Mouse (Mus musculus) erythroblast, embryonic 14.5 days (primary cell): ENCODE results near the gene Sulf2. TPM values are rescaled to one million over a fixed set of nuclear protein-coding genes. Genes with fewer than 3 reads are reported as not detected.

Source experiments
- H3K27me3 ChIP-seq: 2 replicates; pipeline ENCODE4 v1.6.1; 2012; ENCODE audit warnings: inconsistent platforms; ENCODE audit not compliant: control insufficient read depth
- H3K36me3 ChIP-seq: 2 replicates; pipeline ENCODE4 v1.6.1; 2012; ENCODE audit warnings: mild to moderate bottlenecking, inconsistent platforms; ENCODE audit not compliant: control insufficient read depth
- H3K4me1 ChIP-seq: 2 replicates; pipeline ENCODE4 v1.6.1; 2012; ENCODE audit warnings: inconsistent platforms; ENCODE audit not compliant: control insufficient read depth
- H3K4me3 ChIP-seq: replicated peaks from 2 replicates; pipeline ENCODE3; 2012; ENCODE audit warnings: moderate library complexity, mild to moderate bottlenecking, inconsistent platforms
- H3K9me3 ChIP-seq: 2 replicates; pipeline ENCODE4 v1.6.1; 2012; ENCODE audit warnings: low read length, inconsistent platforms, mixed read lengths; ENCODE audit not compliant: control insufficient read depth
- GATA1 ChIP-seq: IDR thresholded peaks from 2 replicates; pipeline ENCODE4 v1.6.1; 2012; ENCODE audit warnings: low read length, inconsistent platforms, mixed read lengths
- TAL1 ChIP-seq: IDR thresholded peaks from 3 replicates; pipeline ENCODE4 v1.6.1; 2012; ENCODE audit warnings: low read length, inconsistent platforms, mixed read lengths
- polyA plus RNA-seq: library from polyadenylated mRNA; stranded (reverse); fragments of >175 nt; gene quantifications from 2 replicates; pipeline ENCODE4 v1.2.3, GENCODE M21; 2012

Gene Sulf2
- polyA plus RNA-seq, 1 experiment: 0.01 TPM

DNA sequence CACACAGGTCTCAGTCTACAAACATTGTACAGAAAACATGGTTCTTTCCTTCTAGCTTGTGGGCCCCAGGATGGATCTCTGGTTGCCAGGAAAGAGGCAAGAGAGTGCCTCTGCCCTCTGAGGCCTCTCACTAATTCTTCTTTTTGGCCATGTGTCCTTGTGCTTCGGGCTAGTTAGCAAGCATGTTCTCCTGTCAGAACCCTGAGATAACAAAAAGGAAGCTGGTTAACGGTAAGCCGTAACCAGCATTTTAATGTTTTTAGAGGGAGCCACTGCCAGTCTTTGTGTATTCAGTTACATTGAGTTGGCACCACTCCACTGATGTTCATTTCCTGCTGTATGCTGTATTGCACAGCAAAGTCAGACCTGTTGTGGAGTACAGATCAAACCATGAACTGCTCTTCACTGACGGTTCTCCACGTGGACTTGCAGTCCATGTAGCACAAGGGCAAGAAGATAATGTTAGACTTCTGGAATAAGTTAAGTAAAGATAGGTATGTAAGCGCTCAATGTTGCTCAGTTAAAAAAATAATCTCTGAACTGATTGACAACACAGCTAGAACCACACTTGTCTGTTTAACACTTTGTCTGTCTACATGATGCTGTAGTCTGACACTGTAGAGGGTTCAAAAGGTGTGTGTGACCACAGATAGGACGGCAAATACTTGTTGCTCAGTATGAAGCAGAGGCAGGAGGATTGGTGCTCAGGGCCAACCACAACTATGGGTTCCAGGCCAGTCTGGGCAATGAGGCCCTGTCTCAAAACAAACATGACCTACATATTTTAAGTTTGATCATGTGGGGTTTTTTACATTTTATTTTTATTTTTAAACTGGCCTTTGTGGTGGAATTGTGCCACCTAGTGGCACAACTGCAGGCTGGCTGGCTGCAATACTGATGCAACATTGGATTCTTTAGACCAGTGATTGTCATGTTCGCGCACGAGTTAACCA lies 109.6 kb downstream of the Sulf2 start:
- no peaks in the 10 kb centered on the region for H3K36me3 ChIP-seq
- no peaks in the 10 kb centered on the region for H3K9me3 ChIP-seq
- TF ChIP-seq GATA1 (no peak), TAL1 (no peak)
- H3K4me1 ChIP-seq: no peaks in the 10 kb centered on the region; the same call in 1 of the 2 replicates
- peaks cover 2% of the 10 kb centered on the region; the same call in 1 of the 2 replicates for H3K27me3 ChIP-seq
- no peak overlapping the region for H3K4me3 ChIP-seq

GRCm38 (mm10) chr2:166045006-166045405 lies 110.5 kb downstream of the Sulf2 start:
- no peaks in the 10 kb centered on the region for H3K36me3 ChIP-seq
- no peaks in the 10 kb centered on the region for H3K9me3 ChIP-seq
- peaks cover 2% of the 10 kb centered on the region; the same call in 1 of the 2 replicates for H3K27me3 ChIP-seq
- TF ChIP-seq GATA1 (no peak), TAL1 (no peak)
- no peak overlapping the region for H3K4me3 ChIP-seq
- H3K4me1 ChIP-seq: no peaks in the 10 kb centered on the region; the same call in 1 of the 2 replicates

- Histone ChIP-seq H3K4me1 (no peaks in the 10 kb centered on the region; the same call in 1 of the 2 replicates), H3K4me3 (no peak overlapping the region), H3K9me3 (no peaks in the 10 kb centered on the region), H3K36me3 (no peaks in the 10 kb centered on the region), H3K27me3 (peaks cover 2% of the 10 kb centered on the region; the same call in 1 of the 2 replicates)
- TF ChIP-seq GATA1 (no peak), TAL1 (no peak)
Measured at GRCm38 (mm10) chr2:166042542-166042941, 112.9 kb downstream of the Sulf2 start.

DNA sequence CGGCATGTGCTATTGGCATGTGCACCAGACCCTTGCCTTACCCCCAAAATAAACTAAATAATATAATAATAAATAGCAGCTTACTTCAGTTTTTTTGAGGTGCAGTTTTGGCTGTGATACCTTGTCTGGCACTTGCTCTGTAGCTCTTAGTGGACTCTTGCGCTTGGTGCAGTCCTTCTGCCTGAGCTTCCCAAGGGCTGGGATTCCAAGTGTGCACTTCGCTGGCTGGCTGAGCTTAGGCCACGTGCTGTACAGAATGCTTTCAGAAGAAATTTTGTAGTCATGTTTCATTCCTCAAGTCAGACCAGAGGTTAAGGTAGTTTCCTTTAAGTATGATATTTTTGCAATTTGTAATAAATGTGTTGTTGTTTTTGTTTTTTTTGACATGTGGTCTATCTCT lies 115.8 kb downstream of the Sulf2 start:
- H3K27me3 ChIP-seq: peaks cover 2% of the 10 kb centered on the region; the same call in 1 of the 2 replicates
- no peaks in the 10 kb centered on the region for H3K36me3 ChIP-seq
- TF ChIP-seq GATA1 (no peak), TAL1 (no peak)

GRCm38 (mm10) chr2:166035725-166036124 lies 119.7 kb downstream of the Sulf2 start:
- 0 out of 2 replicates have a peak, but pooled peaks cover 2% of the 10 kb centered on the region for H3K27me3 ChIP-seq
- no peaks in the 10 kb centered on the region for H3K9me3 ChIP-seq
- TF ChIP-seq TAL1 (no peak), GATA1 (no peak)
- H3K36me3 ChIP-seq: no peaks in the 10 kb centered on the region
- no peak overlapping the region for H3K4me3 ChIP-seq
- no peaks in the 10 kb centered on the region for H3K4me1 ChIP-seq

More for the DNA sequence above, 115.8 kb downstream of the Sulf2 start:
- no peaks in the 10 kb centered on the region for H3K9me3 ChIP-seq
- H3K4me3 ChIP-seq: no peak overlapping the region
- no peaks in the 10 kb centered on the region for H3K4me1 ChIP-seq

- H3K27me3 ChIP-seq: peaks cover 6% of the 10 kb centered on the region; the same call in 1 of the 2 replicates
- no peaks in the 10 kb centered on the region for H3K36me3 ChIP-seq
- H3K4me1 ChIP-seq: peaks cover 3% of the 10 kb centered on the region; the same call in 1 of the 2 replicates
- no peaks in the 10 kb centered on the region for H3K9me3 ChIP-seq
- no peak overlapping the region for H3K4me3 ChIP-seq
- TF ChIP-seq GATA1 (no peak), TAL1 (no peak)
Measured at GRCm38 (mm10) chr2:166034967-166035490, 120.4 kb downstream of the Sulf2 start.

- peaks cover 3% of the 10 kb centered on the region; the same call in 1 of the 2 replicates for H3K4me1 ChIP-seq
- no peak for TF ChIP-seq TAL1
- TF ChIP-seq GATA1: no peak
- peaks cover 6% of the 10 kb centered on the region; the same call in 1 of the 2 replicates for H3K27me3 ChIP-seq
- H3K4me3 ChIP-seq: no peak overlapping the region
- H3K9me3 ChIP-seq: no peaks in the 10 kb centered on the region
- H3K36me3 ChIP-seq: no peaks in the 10 kb centered on the region
Measured at GRCm38 (mm10) chr2:166032628-166033027, 122.8 kb downstream of the Sulf2 start.

DNA sequence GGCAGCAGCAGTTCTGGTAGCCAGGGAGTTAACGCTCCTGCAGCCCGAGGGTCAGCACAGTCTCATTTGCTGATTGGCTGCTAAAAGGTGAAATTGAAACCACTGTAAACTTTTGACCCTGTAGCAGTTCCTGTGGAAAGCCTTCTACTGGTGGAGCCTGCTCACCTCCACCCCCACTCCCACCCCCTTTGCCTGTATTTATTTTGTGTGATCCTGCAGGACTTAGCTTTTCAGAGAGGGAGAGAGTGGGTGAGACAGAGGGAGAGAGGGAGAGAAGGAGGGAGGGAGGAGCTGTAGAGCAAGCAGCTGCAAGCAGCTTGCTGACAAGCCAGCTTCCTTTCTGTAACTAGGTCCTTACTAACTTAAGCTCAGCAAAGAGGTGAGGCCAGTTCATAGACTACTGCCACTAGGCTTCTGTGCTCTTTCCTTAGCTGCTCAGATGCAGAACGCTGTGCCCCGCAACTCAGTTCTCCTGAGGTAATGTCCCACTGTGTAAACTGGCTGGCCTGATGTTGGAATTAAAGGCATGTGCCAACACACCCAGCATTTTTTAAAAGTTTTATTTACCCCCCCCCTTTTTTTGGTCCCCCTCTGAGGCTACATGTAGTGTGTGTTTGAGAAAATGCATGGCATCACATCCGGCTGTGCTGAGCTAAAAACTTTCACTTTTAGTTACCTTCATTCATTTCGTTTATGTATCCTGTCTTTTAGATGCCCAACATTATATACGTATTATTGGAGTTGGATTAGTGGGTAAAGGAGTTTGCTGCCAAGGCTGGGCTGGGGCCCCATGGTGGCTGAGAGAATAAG lies 124.1 kb downstream of the Sulf2 start:
- Histone ChIP-seq H3K9me3 (no peaks in the 10 kb centered on the region), H3K36me3 (no peaks in the 10 kb centered on the region), H3K4me1 (peaks cover 3% of the 10 kb centered on the region; the same call in 1 of the 2 replicates), H3K4me3 (no peak overlapping the region), H3K27me3 (peaks cover 6% of the 10 kb centered on the region; the same call in 1 of the 2 replicates)
- TF ChIP-seq TAL1 (no peak), GATA1 (no peak)
